Mouse (Mus musculus) lung, postnatal 0 days (tissue): Measurements from ENCODE around the gene Ptprcap.

ENCODE experiments used
- CTCF ChIP-seq: IDR thresholded peaks from 2 replicates; pipeline ENCODE4 v1.5.1; 2016; ENCODE audit warnings: antibody characterized with exemption, mild to moderate bottlenecking
- EP300 ChIP-seq: IDR thresholded peaks from 2 replicates; pipeline ENCODE4 v1.6.1; 2016; ENCODE audit warnings: antibody characterized with exemption, mild to moderate bottlenecking, control low read depth

DNA sequence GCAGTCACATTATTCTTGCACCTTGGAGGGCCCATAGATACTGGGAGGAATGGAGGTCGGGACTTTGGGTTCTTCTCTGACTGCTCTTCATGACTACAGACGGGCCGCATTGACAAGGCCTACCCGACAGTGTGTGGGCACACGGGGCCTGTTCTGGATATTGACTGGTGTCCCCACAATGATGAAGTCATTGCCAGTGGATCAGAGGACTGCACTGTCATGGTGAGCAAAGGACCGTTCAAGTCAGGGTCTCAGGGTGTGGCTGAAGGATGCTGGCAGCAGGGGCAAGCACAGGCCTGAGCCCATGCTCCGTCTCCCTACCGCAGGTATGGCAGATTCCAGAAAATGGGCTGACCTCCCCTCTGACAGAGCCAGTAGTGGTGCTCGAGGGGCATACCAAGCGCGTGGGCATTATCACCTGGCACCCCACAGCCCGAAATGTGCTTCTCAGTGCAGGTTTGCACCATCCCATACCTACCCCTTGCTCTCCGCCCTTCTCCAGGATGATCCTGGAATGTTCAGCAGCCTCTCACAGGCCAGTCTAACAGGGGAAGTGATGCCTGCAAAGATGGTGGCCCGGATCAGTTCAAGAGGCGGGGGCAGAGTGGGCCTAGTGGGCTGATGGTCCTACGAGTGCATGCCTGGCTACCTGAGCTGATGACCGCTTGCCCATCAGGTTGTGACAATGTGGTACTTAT lies 3.5 kb upstream of the Ptprcap start:
- TF ChIP-seq CTCF (no peak), EP300 (no peak)
